Mouse (Mus musculus) adrenal gland (tissue): Measurements from ENCODE around the gene Gm45753.
"Not testable (repeated sequence)": the region's sequence is repeated elsewhere in the genome, so short reads cannot be mapped to it uniquely, and the experiment has no call there.

Experiments
- intact Hi-C: fragments of 180-260 bp; cut with DNase I; formaldehyde crosslinking; loops from one replicate; pipeline ENCODE4 v1.15.1; 2025
- long read RNA-seq, 2 experiments: library from polyadenylated mRNA; unstranded; transcript quantifications; one replicate each; pipeline ENCODE4 v2.0.0; 2020; ENCODE audit warnings: borderline replicate concordance in 1 of 2; ENCODE audit not compliant: insufficient replicate concordance in 1 of 2

The Gm45753 gene
- long read RNA-seq, experiment 1: 0 reads
- long read RNA-seq, experiment 2: 0 reads

- intact Hi-C loops: no loop called here
Measured at GRCm38 (mm10) chr8:45308366-45308765, at the start of gene Gm45753. TSS of gene Gm45753 (minus strand) at chr8:45308466.

- intact Hi-C loops: no loop called here
Measured at GRCm38 (mm10) chr8:45355809-45356208, 47.5 kb upstream of the Gm45753 start.

- intact Hi-C loops: no loop called here
Measured at GRCm38 (mm10) chr8:45345031-45345430, 36.8 kb upstream of the Gm45753 start.

- intact Hi-C loops: no loop called here
Measured at GRCm38 (mm10) chr8:45344298-45344697, 36.0 kb upstream of the Gm45753 start.

GRCm38 (mm10) chr8:45341630-45342628, 33.7 kb upstream of the Gm45753 start:
- intact Hi-C loops: no loop called here

GRCm38 (mm10) chr8:45333493-45333892, 25.2 kb upstream of the Gm45753 start:
- intact Hi-C loops: no loop called here

- intact Hi-C loops: no loop called here
Measured at GRCm38 (mm10) chr8:45332685-45333409, 24.6 kb upstream of the Gm45753 start, which contains the start of gene Cyp4v3. TSS of gene Cyp4v3 (minus strand) at chr8:45333216.

- intact Hi-C loops: no loop called here
Measured at GRCm38 (mm10) chr8:45330856-45331255, 22.6 kb upstream of the Gm45753 start.

- intact Hi-C loops: no loop called here
Measured at GRCm38 (mm10) chr8:45329206-45329980, 21.1 kb upstream of the Gm45753 start.

- intact Hi-C loops: not testable (repeated sequence)
Measured at GRCm38 (mm10) chr8:45327076-45327475, 18.8 kb upstream of the Gm45753 start.

GRCm38 (mm10) chr8:45324151-45324550, 15.9 kb upstream of the Gm45753 start:
- intact Hi-C loops: no loop called here

- intact Hi-C loops: no loop called here
Measured at GRCm38 (mm10) chr8:45321365-45321764, 13.1 kb upstream of the Gm45753 start.

GRCm38 (mm10) chr8:45320930-45321329, 12.7 kb upstream of the Gm45753 start:
- intact Hi-C loops: no loop called here

- intact Hi-C loops: no loop called here
Measured at GRCm38 (mm10) chr8:45310967-45311366, 2.7 kb upstream of the Gm45753 start.

GRCm38 (mm10) chr8:45305479-45305878, 2.8 kb downstream of the Gm45753 start:
- intact Hi-C loops: no loop called here

- intact Hi-C loops: no loop called here
Measured at GRCm38 (mm10) chr8:45304354-45304753, 3.9 kb downstream of the Gm45753 start.

GRCm38 (mm10) chr8:45302390-45302789, 5.9 kb downstream of the Gm45753 start:
- intact Hi-C loops: no loop called here

GRCm38 (mm10) chr8:45295276-45295675, 13.0 kb downstream of the Gm45753 start:
- intact Hi-C loops: no loop called here

GRCm38 (mm10) chr8:45294687-45295086, 13.6 kb downstream of the Gm45753 start, which contains the start of gene Klkb1:
TSS of gene Klkb1 (minus strand) at chr8:45294859.
- intact Hi-C loops: no loop called here

GRCm38 (mm10) chr8:45291790-45292189, 16.5 kb downstream of the Gm45753 start:
- intact Hi-C loops: no loop called here

- intact Hi-C loops: no loop called here
Measured at GRCm38 (mm10) chr8:45281630-45282029, 26.6 kb downstream of the Gm45753 start.
